Mouse (Mus musculus): ENCODE results near the gene Iffo1. TPM values are rescaled to one million over a fixed set of nuclear protein-coding genes. Genes with fewer than 3 reads are reported as not detected.

Iffo1 gene
- polyA plus RNA-seq, 1 experiment from 2014 or later = 13.8 TPM

- H3K27me3 ChIP-seq (ENCODE audit: control insufficient read depth, insufficient read depth, low read length) = no peaks in the 10 kb centered on the region
- H3K4me2 ChIP-seq (ENCODE audit: low read depth) = peak overlapping the region; percentile 85
- DNase-seq (ENCODE audit: low spot score) (no peak), ATAC-seq (ENCODE audit: insufficient read depth, low FRiP score, low TSS enrichment) (no peak)
- H3K9ac ChIP-seq (ENCODE audit: low read length) = peak overlapping the region; percentile 76
- H3K9me3 ChIP-seq (ENCODE audit: control insufficient read depth, low read length) = no peaks in the 10 kb centered on the region
- H3K4me1 ChIP-seq (ENCODE audit: control insufficient read depth, insufficient read depth, low read length) = peaks cover 2% of the 10 kb centered on the region; the same call in 1 of the 2 replicates
- H3K4me3 ChIP-seq (ENCODE audit: low read depth, low read length) = peak overlapping the region; percentile 60
- H3K27ac ChIP-seq (ENCODE audit: low read depth, low read length) = peak overlapping the region; percentile 94
- peaks cover 12% of the 10 kb centered on the region; the same call in 1 of the 2 replicates for H3K36me3 ChIP-seq (ENCODE audit: control insufficient read depth, insufficient read depth, low read length)
Measured at GRCm38 (mm10) chr6:125190816-125191215, 45.8 kb downstream of the Iffo1 start.

- peak within 1 kb of the TSS; percentile 85 for H3K4me2 ChIP-seq (ENCODE audit: low read depth)
- peak within 1 kb of the TSS; percentile 94 for H3K27ac ChIP-seq (ENCODE audit: low read depth, low read length)
- ATAC-seq (ENCODE audit: insufficient read depth, low FRiP score, low TSS enrichment) (peak; percentile 97), DNase-seq (ENCODE audit: low spot score) (peak; percentile 100)
- WGBS = under 1% methylated on average over 54 of the region's 54 CpGs
- no peaks in the 10 kb centered on the region for H3K27me3 ChIP-seq (ENCODE audit: control insufficient read depth, insufficient read depth, low read length)
- peaks cover 8% of the 10 kb centered on the region; the same call in 1 of the 2 replicates for H3K36me3 ChIP-seq (ENCODE audit: control insufficient read depth, insufficient read depth, low read length)
- peaks cover 2% of the 10 kb centered on the region; the same call in 1 of the 2 replicates for H3K4me1 ChIP-seq (ENCODE audit: control insufficient read depth, insufficient read depth, low read length)
- peak within 1 kb of the TSS; percentile 60 for H3K4me3 ChIP-seq (ENCODE audit: low read depth, low read length)
- no peaks in the 10 kb centered on the region for H3K9me3 ChIP-seq (ENCODE audit: control insufficient read depth, low read length)
- peak within 1 kb of the TSS; percentile 76 for H3K9ac ChIP-seq (ENCODE audit: low read length)
Measured at GRCm38 (mm10) chr6:125191332-125192015, 46.4 kb downstream of the Iffo1 start, which contains the start of the genes Ncapd2 and Mrpl51. Ncapd2 (minus strand) TSS chr6:125191701. Mrpl51 (plus strand) TSS chr6:125191801.

- peak overlapping the region; percentile 94 for H3K27ac ChIP-seq (ENCODE audit: low read depth, low read length)
- no peaks in the 10 kb centered on the region for H3K27me3 ChIP-seq (ENCODE audit: control insufficient read depth, insufficient read depth, low read length)
- DNase-seq (ENCODE audit: low spot score) (peak; percentile 94), ATAC-seq (ENCODE audit: insufficient read depth, low FRiP score, low TSS enrichment) (peak; percentile 94)
- H3K4me3 ChIP-seq (ENCODE audit: low read depth, low read length) = peak overlapping the region; percentile 60
- H3K4me1 ChIP-seq (ENCODE audit: control insufficient read depth, insufficient read depth, low read length) = peaks cover 2% of the 10 kb centered on the region; the same call in 1 of the 2 replicates
- H3K9ac ChIP-seq (ENCODE audit: low read length) = peak overlapping the region; percentile 76
- under 1% methylated on average over 34 of the region's 34 CpGs for WGBS
- H3K4me2 ChIP-seq (ENCODE audit: low read depth) = peak overlapping the region; percentile 85
- no peaks in the 10 kb centered on the region for H3K9me3 ChIP-seq (ENCODE audit: control insufficient read depth, low read length)
- H3K36me3 ChIP-seq (ENCODE audit: control insufficient read depth, insufficient read depth, low read length) = peaks cover 4% of the 10 kb centered on the region; the same call in 1 of the 2 replicates
Measured at GRCm38 (mm10) chr6:125192016-125192714, 47.1 kb downstream of the Iffo1 start.

GRCm38 (mm10) chr6:125192841-125193240 is 47.8 kb downstream of the Iffo1 start:
- Histone ChIP-seq H3K4me2 (ENCODE audit: low read depth) (peak overlapping the region; percentile 85), H3K9me3 (ENCODE audit: control insufficient read depth, low read length) (no peaks in the 10 kb centered on the region), H3K27me3 (ENCODE audit: control insufficient read depth, insufficient read depth, low read length) (no peaks in the 10 kb centered on the region), H3K9ac (ENCODE audit: low read length) (peak overlapping the region; percentile 76), H3K4me1 (ENCODE audit: control insufficient read depth, insufficient read depth, low read length) (peaks cover 2% of the 10 kb centered on the region; the same call in 1 of the 2 replicates), H3K4me3 (ENCODE audit: low read depth, low read length) (peak overlapping the region; percentile 60), H3K36me3 (ENCODE audit: control insufficient read depth, insufficient read depth, low read length) (peaks cover 4% of the 10 kb centered on the region; the same call in 1 of the 2 replicates), H3K27ac (ENCODE audit: low read depth, low read length) (no peak overlapping the region)
- DNase-seq (ENCODE audit: low spot score) (no peak), ATAC-seq (ENCODE audit: insufficient read depth, low FRiP score, low TSS enrichment) (no peak)
- WGBS = 51% methylated on average over 5 of the region's 5 CpGs

GRCm38 (mm10) chr6:125193390-125193789 is 48.3 kb downstream of the Iffo1 start:
- no peak overlapping the region for H3K9ac ChIP-seq (ENCODE audit: low read length)
- H3K27ac ChIP-seq (ENCODE audit: low read depth, low read length) = no peak overlapping the region
- peaks cover 4% of the 10 kb centered on the region; the same call in 1 of the 2 replicates for H3K36me3 ChIP-seq (ENCODE audit: control insufficient read depth, insufficient read depth, low read length)
- no peak for ATAC-seq (ENCODE audit: insufficient read depth, low FRiP score, low TSS enrichment)
- peaks cover 2% of the 10 kb centered on the region; the same call in 1 of the 2 replicates for H3K4me1 ChIP-seq (ENCODE audit: control insufficient read depth, insufficient read depth, low read length)
- DNase-seq (ENCODE audit: low spot score) = no peak
- no peak overlapping the region; the same call in 1 of the 2 replicates for H3K4me3 ChIP-seq (ENCODE audit: low read depth, low read length)
- WGBS = 84% methylated on average over 7 of the region's 7 CpGs
- no peaks in the 10 kb centered on the region for H3K9me3 ChIP-seq (ENCODE audit: control insufficient read depth, low read length)
- H3K27me3 ChIP-seq (ENCODE audit: control insufficient read depth, insufficient read depth, low read length) = no peaks in the 10 kb centered on the region
- H3K4me2 ChIP-seq (ENCODE audit: low read depth) = no peak overlapping the region; the same call in 1 of the 2 replicates

- 13% methylated on average over 1 of the region's 1 CpGs for WGBS
- ATAC-seq (ENCODE audit: insufficient read depth, low FRiP score, low TSS enrichment) (no peak), DNase-seq (ENCODE audit: low spot score) (no peak)
- Histone ChIP-seq H3K27ac (ENCODE audit: low read depth, low read length) (no peak overlapping the region), H3K4me2 (ENCODE audit: low read depth) (no peak overlapping the region), H3K36me3 (ENCODE audit: control insufficient read depth, insufficient read depth, low read length) (0 out of 2 replicates have a peak, but pooled peaks cover 2% of the 10 kb centered on the region), H3K4me1 (ENCODE audit: control insufficient read depth, insufficient read depth, low read length) (peaks cover 2% of the 10 kb centered on the region; the same call in 1 of the 2 replicates), H3K4me3 (ENCODE audit: low read depth, low read length) (no peak overlapping the region), H3K9ac (ENCODE audit: low read length) (no peak overlapping the region), H3K27me3 (ENCODE audit: control insufficient read depth, insufficient read depth, low read length) (no peaks in the 10 kb centered on the region), H3K9me3 (ENCODE audit: control insufficient read depth, low read length) (no peaks in the 10 kb centered on the region)
Measured at GRCm38 (mm10) chr6:125195541-125196075, 50.6 kb downstream of the Iffo1 start.

- Histone ChIP-seq H3K27ac (ENCODE audit: low read depth, low read length) (no peak overlapping the region), H3K4me1 (ENCODE audit: control insufficient read depth, insufficient read depth, low read length) (peaks cover 2% of the 10 kb centered on the region; the same call in 1 of the 2 replicates), H3K4me2 (ENCODE audit: low read depth) (no peak overlapping the region), H3K9me3 (ENCODE audit: control insufficient read depth, low read length) (no peaks in the 10 kb centered on the region), H3K27me3 (ENCODE audit: control insufficient read depth, insufficient read depth, low read length) (no peaks in the 10 kb centered on the region), H3K36me3 (ENCODE audit: control insufficient read depth, insufficient read depth, low read length) (0 out of 2 replicates have a peak, but pooled peaks cover 2% of the 10 kb centered on the region), H3K9ac (ENCODE audit: low read length) (no peak overlapping the region), H3K4me3 (ENCODE audit: low read depth, low read length) (no peak overlapping the region)
- DNase-seq (ENCODE audit: low spot score) = no peak
- ATAC-seq (ENCODE audit: insufficient read depth, low FRiP score, low TSS enrichment) = no peak
- 59% methylated on average over 3 of the region's 3 CpGs for WGBS
Measured at GRCm38 (mm10) chr6:125196301-125196700, 51.3 kb downstream of the Iffo1 start.

DNA sequence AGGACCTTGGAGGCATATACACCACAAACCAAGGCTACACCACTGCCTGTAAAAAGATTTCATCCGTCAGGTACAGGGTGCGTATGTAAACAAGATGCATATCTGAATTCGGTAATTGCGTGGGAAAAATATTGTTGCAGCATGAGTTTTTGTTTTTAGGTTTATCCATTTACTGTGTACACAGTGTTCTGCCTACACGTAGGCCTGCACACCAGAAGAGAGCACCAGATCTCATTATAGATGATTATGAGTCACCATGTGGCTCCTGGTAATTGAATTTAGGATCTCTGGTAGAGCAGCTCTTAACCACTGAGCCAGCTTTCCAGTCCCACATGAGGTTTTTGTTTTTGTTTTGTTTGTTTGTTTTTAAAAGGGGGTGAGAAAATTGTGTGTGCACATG is 52.1 kb downstream of the Iffo1 start:
- no peak for ATAC-seq (ENCODE audit: insufficient read depth, low FRiP score, low TSS enrichment)
- H3K9ac ChIP-seq (ENCODE audit: low read length) = no peak overlapping the region
- no peak overlapping the region for H3K4me3 ChIP-seq (ENCODE audit: low read depth, low read length)
- H3K4me1 ChIP-seq (ENCODE audit: control insufficient read depth, insufficient read depth, low read length) = peaks cover 2% of the 10 kb centered on the region; the same call in 1 of the 2 replicates
- no peak for DNase-seq (ENCODE audit: low spot score)
- no peaks in the 10 kb centered on the region for H3K9me3 ChIP-seq (ENCODE audit: control insufficient read depth, low read length)
- H3K27ac ChIP-seq (ENCODE audit: low read depth, low read length) = no peak overlapping the region
- H3K4me2 ChIP-seq (ENCODE audit: low read depth) = no peak overlapping the region
- 0 out of 2 replicates have a peak, but pooled peaks cover 2% of the 10 kb centered on the region for H3K36me3 ChIP-seq (ENCODE audit: control insufficient read depth, insufficient read depth, low read length)
- 85% methylated on average over 5 of the region's 5 CpGs for WGBS
- H3K27me3 ChIP-seq (ENCODE audit: control insufficient read depth, insufficient read depth, low read length) = no peaks in the 10 kb centered on the region
